Mouse (Mus musculus) pancreas, adult 10 weeks (tissue): ENCODE results near the gene Gbp10. TPM values are rescaled to one million over a fixed set of nuclear protein-coding genes. Genes with fewer than 3 reads are reported as not detected.

ENCODE experiments used
- polyA plus RNA-seq: library from polyadenylated mRNA; stranded (reverse); fragments of 350-450 nt; fragmentation: Illumina TruSeq; extraction: RNeasy Lipid Tissue Mini Kit (QIAGEN cat#74804); gene quantifications from one replicate; pipeline ENCODE4 v1.2.3, GENCODE M21; 2015; ENCODE audit warnings: low read depth, low replicate concordance; ENCODE audit not compliant: insufficient read depth

The Gbp10 gene
- polyA plus RNA-seq, result not detected

DNA sequence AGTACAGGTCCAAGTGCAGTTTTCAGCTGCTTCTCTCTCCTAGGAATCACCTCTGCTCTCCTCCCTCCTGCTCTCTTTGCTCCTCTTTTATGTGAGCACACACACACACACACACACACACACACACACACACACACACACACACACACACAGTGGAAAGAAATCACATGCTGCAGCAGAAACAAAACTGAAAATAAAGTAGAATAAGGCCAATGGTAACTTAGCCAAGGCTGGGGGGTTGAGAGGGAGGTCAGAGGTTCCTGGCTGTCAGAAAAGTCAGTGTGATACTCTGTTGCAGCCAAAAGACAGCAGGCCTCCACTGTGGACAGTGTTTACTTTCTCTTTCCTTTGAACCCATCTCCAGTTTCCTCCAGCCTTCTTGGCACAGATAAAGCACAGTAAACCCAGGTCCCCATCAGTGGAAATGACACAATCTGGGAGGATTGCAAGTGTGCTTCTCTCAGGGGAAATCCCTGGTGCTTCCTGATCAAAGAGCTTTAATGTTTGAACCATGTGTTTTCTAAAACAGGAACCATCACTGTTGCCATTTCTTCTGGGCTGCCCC lies at the start of gene Gbp10:
Gene Gbp10, minus strand, starts transcription at position 51 of the 565 bp plus-strand sequence.

Other genes with a start within 250 kb of the Gbp10 start
- gene Gbp9, start 100.0 kb downstream of the Gbp10 start, polyA plus RNA-seq, result 6.9 TPM
- 0.92 TPM for gene Gbp8, start 100.0 kb downstream of the Gbp10 start, polyA plus RNA-seq
- gene Gbp4, start 99.9 kb downstream of the Gbp10 start, polyA plus RNA-seq, result 9.6 TPM
- 1.0 TPM for gene Gm43302, start 54.2 kb upstream of the Gbp10 start, polyA plus RNA-seq
- 5.0 TPM for gene Gbp6, start 54.2 kb upstream of the Gbp10 start, polyA plus RNA-seq
- gene Lrrc8b, start 176.2 kb upstream of the Gbp10 start, polyA plus RNA-seq, result 1.5 TPM